ENCODE assay signal across 9 mouse cellular contexts in the genomic region with DNA sequence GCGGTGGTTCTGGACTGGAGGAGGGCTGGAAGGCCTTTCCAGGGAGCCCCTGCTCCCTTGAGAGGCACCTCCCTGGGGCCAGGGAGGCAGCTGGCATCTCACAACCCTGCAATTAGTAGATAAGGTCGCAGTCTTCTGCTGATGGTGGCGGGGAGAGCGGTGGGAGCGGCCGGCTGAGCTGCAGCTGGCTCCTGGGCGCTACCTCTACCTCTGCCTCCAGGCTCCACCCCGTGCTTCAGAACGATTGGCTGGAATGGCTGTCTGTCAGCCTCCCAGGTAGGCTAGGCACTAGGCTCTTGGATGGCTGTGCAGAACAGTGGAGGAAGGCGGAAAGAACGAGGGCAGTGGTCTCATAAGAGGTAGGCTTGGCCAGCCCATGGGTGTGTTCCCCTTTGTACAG. TPM values are rescaled to one million over a fixed set of nuclear protein-coding genes. Genes with fewer than 3 reads are reported as not detected.
DNase-seq lines count a peak whose midpoint lies in the region; ATAC-seq and TF ChIP-seq lines count a peak whose summit lies in the region.
"Had no signal": no experiment of that assay in that cellular context is flagged by ENCODE, and none has a peak within 500 bp of the region (broad histone marks: within the 10 kb centered on the region; RNA-seq: fewer than 3 reads in every experiment).

No protein-coding gene starts in this region.

- peak; percentile 66 for DNase-seq in spleen, adult 12 weeks (ENCODE audit: low spot score)
- DNase-seq in spleen, adult 18-20 months = no peak
- DNase-seq in lung, embryonic 14.5 days = peak; percentile 78
- no peak for DNase-seq in left cerebral cortex, adult 11 months (ENCODE audit: low spot score)
- DNase-seq in layer of hippocampus, adult 2 months (ENCODE audit: low spot score in 2 of 2) = no peak

- no peaks in the 10 kb centered on the region for H3K27me3 ChIP-seq in hindbrain, embryonic 15.5 days
- no peaks in the 10 kb centered on the region for H3K27me3 ChIP-seq in lung, embryonic 14.5 days (ENCODE audit: insufficient read depth, low read length)
- H3K27me3 ChIP-seq in stomach, embryonic 15.5 days (replicated peaks) = no peaks in the 10 kb centered on the region

- no peak overlapping the region for H3K27ac ChIP-seq in hindbrain, embryonic 15.5 days (replicated peaks)
- peak overlapping the region; percentile 48; the same call in 1 of the 2 replicates for H3K27ac ChIP-seq in lung, embryonic 14.5 days (ENCODE audit: low read depth)
- H3K27ac ChIP-seq in stomach, embryonic 15.5 days = peak overlapping the region; percentile 44
- H3K27ac ChIP-seq in layer of hippocampus, adult 2 months = no peak overlapping the region

- peaks cover 8% of the 10 kb centered on the region; the same call in 1 of the 2 replicates for H3K4me1 ChIP-seq in hindbrain, embryonic 15.5 days (replicated peaks)
- peaks cover 13% of the 10 kb centered on the region for H3K4me1 ChIP-seq in lung, embryonic 14.5 days (ENCODE audit: insufficient read depth)
- peaks cover 31% of the 10 kb centered on the region for H3K4me1 ChIP-seq in stomach, embryonic 15.5 days

- peak; percentile 43; the same call in 1 of the 2 replicates for ATAC-seq in hindbrain, embryonic 15.5 days (ENCODE audit: low FRiP score, low read depth)
- ATAC-seq in lung, embryonic 14.5 days (ENCODE audit: insufficient read depth) = peak; percentile 61
- peak; percentile 94 for ATAC-seq in stomach, embryonic 15.5 days (ENCODE audit: insufficient read depth, low FRiP score, low read depth)
- no peak for ATAC-seq in monocyte, adult 5-6 weeks (replicated peaks; ENCODE audit: insufficient number of reproducible peaks, low FRiP score, low TSS enrichment, poor library complexity, severe bottlenecking)

- no peak overlapping the region for H3K4me3 ChIP-seq in hindbrain, embryonic 15.5 days
- H3K4me3 ChIP-seq in lung, embryonic 14.5 days (ENCODE audit: low read depth, low read length) = 0 out of 2 replicates have a peak overlapping the region, but pooled peaks have one; percentile 13
- 0 out of 2 replicates have a peak overlapping the region, but pooled peaks have one; percentile 19 for H3K4me3 ChIP-seq in stomach, embryonic 15.5 days (replicated peaks)
- no peak overlapping the region for H3K4me3 ChIP-seq in layer of hippocampus, adult 2 months

- no peak for TF ChIP-seq CTCF in lung, embryonic 14.5 days (IDR thresholded peaks at IDR 0.05; ENCODE audit: low read depth)
- TF ChIP-seq CTCF in layer of hippocampus, adult 2 months (conservative IDR thresholded peaks at IDR 0.05) = no peak

- no peak overlapping the region for H3K9ac ChIP-seq in hindbrain, embryonic 15.5 days
- no peak overlapping the region for H3K9ac ChIP-seq in lung, embryonic 14.5 days
- no peak overlapping the region for H3K9ac ChIP-seq in stomach, embryonic 15.5 days

- no peaks in the 10 kb centered on the region for H3K36me3 ChIP-seq in hindbrain, embryonic 15.5 days
- H3K36me3 ChIP-seq in lung, embryonic 14.5 days (ENCODE audit: insufficient read depth) = peaks cover 18% of the 10 kb centered on the region
- 0 out of 2 replicates have a peak, but pooled peaks cover 5% of the 10 kb centered on the region for H3K36me3 ChIP-seq in stomach, embryonic 15.5 days

- no peaks in the 10 kb centered on the region for H3K9me3 ChIP-seq in hindbrain, embryonic 15.5 days
- H3K9me3 ChIP-seq in lung, embryonic 14.5 days (ENCODE audit: low read depth, low read length) = no peaks in the 10 kb centered on the region
- H3K9me3 ChIP-seq in stomach, embryonic 15.5 days = no peaks in the 10 kb centered on the region

- H3K4me2 ChIP-seq in hindbrain, embryonic 15.5 days = peak overlapping the region; percentile 38
- H3K4me2 ChIP-seq in lung, embryonic 14.5 days = peak overlapping the region; percentile 49
- H3K4me2 ChIP-seq in stomach, embryonic 15.5 days = peak overlapping the region; percentile 46

- WGBS in hindbrain, embryonic 15.5 days = 13% methylated on average over 11 of the region's 11 CpGs
- WGBS in lung, embryonic 14.5 days = 13% methylated on average over 11 of the region's 11 CpGs
- 10% methylated on average over 11 of the region's 11 CpGs for WGBS in stomach, embryonic 15.5 days

RNA-seq across cellular contexts. Expression of a gene that starts 18.6 kb away (rescaled TPM):
- 6.6 and 7.6 TPM in 2 replicates for polyA plus RNA-seq in hindbrain, embryonic 15.5 days (2015; fragmentation: Nextera tagmentation; extraction: Ambion mirVana)
- polyA plus RNA-seq in lung, embryonic 14.5 days (2014; fragmentation: Nextera tagmentation; extraction: Ambion mirVana) = 29.9 and 34.1 TPM in 2 replicates
- polyA plus RNA-seq in stomach, embryonic 15.5 days (2015; fragmentation: Nextera tagmentation; extraction: Ambion mirVana) = 25.8 and 26.5 TPM in 2 replicates
- total RNA-seq in monocyte, adult 5-6 weeks (2017) = 1.1 to 11.3 TPM (median 1.8 TPM) in 3 replicates
- 1 to 10 TPM; 1.7 to 1.9 TPM for total RNA-seq in layer of hippocampus, adult 2 months (2021)

RNA-seq across cellular contexts. Expression of a gene that starts 23.1 kb away (rescaled TPM):
- polyA plus RNA-seq in hindbrain, embryonic 15.5 days (2015; fragmentation: Nextera tagmentation; extraction: Ambion mirVana) = 84.1 and 88.9 TPM in 2 replicates
- polyA plus RNA-seq in lung, embryonic 14.5 days (2014; fragmentation: Nextera tagmentation; extraction: Ambion mirVana) = 32.5 and 36.5 TPM in 2 replicates
- polyA plus RNA-seq in stomach, embryonic 15.5 days (2015; fragmentation: Nextera tagmentation; extraction: Ambion mirVana) = 26.9 and 29.8 TPM in 2 replicates
- 0.97 to 4.5 TPM (median 1.2 TPM) in 3 replicates for total RNA-seq in monocyte, adult 5-6 weeks (2017)
- total RNA-seq in layer of hippocampus, adult 2 months (2021) = 10 to 100 TPM; 24.1 to 26.4 TPM

RNA-seq across cellular contexts. Expression of a gene that starts 24.2 kb away (rescaled TPM):
- 0.17 and 0.25 TPM in 2 replicates for polyA plus RNA-seq in hindbrain, embryonic 15.5 days (2015; fragmentation: Nextera tagmentation; extraction: Ambion mirVana)
- polyA plus RNA-seq in lung, embryonic 14.5 days (2014; fragmentation: Nextera tagmentation; extraction: Ambion mirVana) = 0.18 and 0.21 TPM in 2 replicates
- 0.59 and 0.65 TPM in 2 replicates for polyA plus RNA-seq in stomach, embryonic 15.5 days (2015; fragmentation: Nextera tagmentation; extraction: Ambion mirVana)
- total RNA-seq in monocyte, adult 5-6 weeks (2017) = 0.86 to 2.6 TPM (median 1.9 TPM) in 3 replicates
- total RNA-seq in layer of hippocampus, adult 2 months (2021) = not detected
- polyA plus RNA-seq: neural tube, embryonic 11.5 days had no signal

RNA-seq across cellular contexts. Expression of a gene that starts 42.0 kb away (rescaled TPM):
- 111 TPM in 2 replicates for polyA plus RNA-seq in hindbrain, embryonic 15.5 days (2015; fragmentation: Nextera tagmentation; extraction: Ambion mirVana)
- polyA plus RNA-seq in lung, embryonic 14.5 days (2014; fragmentation: Nextera tagmentation; extraction: Ambion mirVana) = 162 and 169 TPM in 2 replicates
- polyA plus RNA-seq in stomach, embryonic 15.5 days (2015; fragmentation: Nextera tagmentation; extraction: Ambion mirVana) = 133 and 134 TPM in 2 replicates
- total RNA-seq in monocyte, adult 5-6 weeks (2017) = 36.9 to 49.4 TPM (median 40.6 TPM) in 3 replicates
- total RNA-seq in layer of hippocampus, adult 2 months (2021) = 10 to 100 TPM; 69.1 to 71.4 TPM

Comparison
In these comparisons a context has a peak if more than half of its experiments do, and no peak if none do; other contexts are left out.
1. DNase-seq: peak in spleen, adult 12 weeks (single experiment) and lung, embryonic 14.5 days (single experiment); none in spleen, adult 18-20 months (0 of 2), left cerebral cortex, adult 11 months (single experiment) and layer of hippocampus, adult 2 months (0 of 2).
2. H3K27ac ChIP-seq: peak in lung, embryonic 14.5 days (single experiment) and stomach, embryonic 15.5 days (single experiment); none in hindbrain, embryonic 15.5 days (single experiment) and layer of hippocampus, adult 2 months (single experiment).
3. H3K4me3 ChIP-seq: peak in lung, embryonic 14.5 days (single experiment) and stomach, embryonic 15.5 days (single experiment); none in hindbrain, embryonic 15.5 days (single experiment) and layer of hippocampus, adult 2 months (single experiment).
4. Peak in every context shown above with its lines, with median percentiles within 50 percentile points of each other: H3K4me2 ChIP-seq.